Mouse (Mus musculus) frontal cortex, postnatal 36 days (tissue): ENCODE measurements around the gene Gm21958.
A peak's percentile ranks its signal among the peaks of the same experiment; 100 is the strongest.
"Not testable (repeated sequence)": the region's sequence is repeated elsewhere in the genome, so short reads cannot be mapped to it uniquely, and the experiment has no call there.

ENCODE experiments used
- DNase-seq, 2 experiments: peaks; one replicate each; pipeline ENCODE4 v3.0.0; 2022; ENCODE audit warnings: low spot score in 2 of 2

Gene Gm21958

GRCm38 (mm10) chr3:54723741-54724500 lies 9.8 kb upstream of the Gm21958 start:
- no peak for DNase-seq

- no peak for DNase-seq
Observed at GRCm38 (mm10) chr3:54718947-54719346, 4.8 kb upstream of the Gm21958 start.

GRCm38 (mm10) chr3:54717348-54717747 lies 3.2 kb upstream of the Gm21958 start:
- DNase-seq: no peak

GRCm38 (mm10) chr3:54715461-54715860 lies 1.3 kb upstream of the Gm21958 start:
- DNase-seq: peak; percentile 50 to 52

- DNase-seq: no peak
Observed at GRCm38 (mm10) chr3:54708972-54709371, 5.2 kb downstream of the Gm21958 start.

- DNase-seq: not testable (repeated sequence)
Observed at GRCm38 (mm10) chr3:54704106-54704505, 10.0 kb downstream of the Gm21958 start.

- DNase-seq: no peak
Observed at GRCm38 (mm10) chr3:54699759-54700301, 14.3 kb downstream of the Gm21958 start.

- no peak for DNase-seq
Observed at GRCm38 (mm10) chr3:54693056-54693415, 21.1 kb downstream of the Gm21958 start.

GRCm38 (mm10) chr3:54692202-54693055 lies 21.7 kb downstream of the Gm21958 start, which contains the start of gene Supt20:
TSS of gene Supt20 (plus strand) at chr3:54692807.
- peak; percentile 91 to 93 for DNase-seq

- no peak for DNase-seq
Observed at GRCm38 (mm10) chr3:54689091-54689490, 25.1 kb downstream of the Gm21958 start.

GRCm38 (mm10) chr3:54687245-54687644 lies 26.9 kb downstream of the Gm21958 start:
- DNase-seq: no peak

- DNase-seq: no peak
Observed at GRCm38 (mm10) chr3:54685202-54685601, 29.0 kb downstream of the Gm21958 start.

- DNase-seq: no peak
Observed at GRCm38 (mm10) chr3:54681310-54682204, 32.6 kb downstream of the Gm21958 start.

GRCm38 (mm10) chr3:54676818-54677217 lies 37.3 kb downstream of the Gm21958 start:
- DNase-seq: no peak

- DNase-seq: peak; percentile 24 to 76
Observed at GRCm38 (mm10) chr3:54672557-54673529, 41.3 kb downstream of the Gm21958 start.

- DNase-seq: no peak
Observed at GRCm38 (mm10) chr3:54672111-54672510, 42.0 kb downstream of the Gm21958 start.

GRCm38 (mm10) chr3:54669559-54669958 lies 44.6 kb downstream of the Gm21958 start:
- DNase-seq: no peak

- no peak for DNase-seq
Observed at GRCm38 (mm10) chr3:54668722-54669121, 45.4 kb downstream of the Gm21958 start.

GRCm38 (mm10) chr3:54668141-54668540 lies 46.0 kb downstream of the Gm21958 start:
- no peak for DNase-seq
